Mouse (Mus musculus) cortical plate, adult 2 months (tissue): ENCODE data around the gene Camsap1. TPM values are rescaled to one million over a fixed set of nuclear protein-coding genes. Genes with fewer than 3 reads are reported as not detected.

Experiments used
- H3K27ac ChIP-seq: fragments of 200-500 bp; 2 replicates; pipeline ENCODE4 v1.5.1; 2012; ENCODE audit warnings: low read length, control low read depth, inconsistent platforms; ENCODE audit not compliant: insufficient read depth
- H3K4me1 ChIP-seq: fragments of 200-500 bp; 2 replicates; pipeline ENCODE4 v1.6.1; 2011; ENCODE audit warnings: low read length; ENCODE audit not compliant: control insufficient read depth, insufficient read depth
- H3K4me3 ChIP-seq: fragments of 200-500 bp; 2 replicates; pipeline ENCODE4 v1.5.1; 2011; ENCODE audit warnings: mild to moderate bottlenecking, low read length, control low read depth; ENCODE audit not compliant: insufficient read depth
- CTCF ChIP-seq: fragments of 200-500 bp; IDR thresholded peaks from 2 replicates; pipeline ENCODE4 v1.5.1; 2011; ENCODE audit warnings: mild to moderate bottlenecking, control low read depth, low read length; ENCODE audit not compliant: insufficient read depth; ENCODE audit errors: extremely low read depth
- POLR2A ChIP-seq: fragments of 200-500 bp; IDR thresholded peaks from 2 replicates; pipeline ENCODE4 v1.6.1; 2011; ENCODE audit warnings: mild to moderate bottlenecking, low read length, control low read depth; ENCODE audit not compliant: insufficient read depth; ENCODE audit errors: extremely low read depth
- polyA plus RNA-seq: library from polyadenylated mRNA; depleted of rRNA; stranded (reverse); fragments of >200 nt; gene quantifications from 2 replicates; pipeline ENCODE4 v1.2.3, GENCODE M21; 2012

The Camsap1 gene
- polyA plus RNA-seq, 1 experiment = 32.4 TPM

DNA sequence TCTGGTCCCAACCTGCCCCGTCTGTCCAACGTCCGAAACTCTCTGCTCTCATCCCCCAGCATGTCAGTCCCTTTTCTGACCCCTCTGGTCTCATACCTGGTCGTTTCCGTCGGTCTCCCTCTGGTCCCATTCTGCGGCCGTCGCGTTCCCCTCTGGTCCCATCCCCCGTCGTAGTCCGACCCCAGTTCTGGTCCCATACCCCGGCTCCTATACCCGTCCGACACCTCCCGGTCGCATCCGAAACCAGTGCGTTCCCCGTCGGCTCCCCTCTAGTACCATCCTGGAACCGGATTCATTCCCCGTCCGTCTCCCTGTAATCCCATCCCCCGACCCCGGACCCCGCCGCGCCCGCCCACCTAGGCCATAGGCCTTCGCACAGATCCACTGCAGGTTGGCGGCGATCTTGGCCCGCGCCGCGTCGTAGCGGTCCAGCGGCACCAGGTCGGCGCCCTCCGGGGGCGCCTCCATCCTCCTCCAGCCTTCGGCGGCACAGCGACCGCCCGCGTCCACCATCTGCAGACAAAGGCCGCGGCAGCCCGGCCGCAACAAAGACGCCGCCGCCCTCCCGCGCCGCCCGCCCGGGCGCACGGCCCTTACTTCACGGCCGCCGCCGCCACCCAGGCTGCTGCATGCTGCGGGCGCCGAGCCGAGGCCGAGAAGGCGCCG, 523 bp downstream of the Camsap1 start:
- no peak overlapping the region; the same call in 1 of the 2 replicates for H3K27ac ChIP-seq
- TF ChIP-seq POLR2A (no peak), CTCF (no peak)
- peak overlapping the region; percentile 68 for H3K4me3 ChIP-seq
- H3K4me1 ChIP-seq = peaks cover 19% of the 10 kb centered on the region

DNA sequence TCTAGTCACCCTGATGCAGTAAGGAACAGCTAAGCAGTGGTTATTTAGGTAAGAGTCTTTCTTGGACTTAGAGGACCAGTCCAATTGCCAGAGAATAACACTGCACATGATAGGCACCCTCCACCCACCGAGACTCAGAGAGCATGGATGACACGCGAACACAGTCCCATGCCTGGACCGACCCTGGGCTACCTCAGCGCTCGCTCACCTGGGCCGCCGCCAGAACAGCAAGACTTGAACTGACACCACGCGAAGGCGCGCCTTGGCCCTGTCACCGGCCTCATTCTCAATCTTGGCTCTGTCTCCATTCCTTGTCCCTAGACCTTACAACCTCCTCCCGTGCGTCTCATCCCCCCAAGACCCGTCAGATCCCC, 1.0 kb downstream of the Camsap1 start:
- H3K4me3 ChIP-seq = peak overlapping the region; percentile 68
- peaks cover 19% of the 10 kb centered on the region for H3K4me1 ChIP-seq
- no peak overlapping the region for H3K27ac ChIP-seq
- no peak for TF ChIP-seq CTCF
- no peak for TF ChIP-seq POLR2A

DNA sequence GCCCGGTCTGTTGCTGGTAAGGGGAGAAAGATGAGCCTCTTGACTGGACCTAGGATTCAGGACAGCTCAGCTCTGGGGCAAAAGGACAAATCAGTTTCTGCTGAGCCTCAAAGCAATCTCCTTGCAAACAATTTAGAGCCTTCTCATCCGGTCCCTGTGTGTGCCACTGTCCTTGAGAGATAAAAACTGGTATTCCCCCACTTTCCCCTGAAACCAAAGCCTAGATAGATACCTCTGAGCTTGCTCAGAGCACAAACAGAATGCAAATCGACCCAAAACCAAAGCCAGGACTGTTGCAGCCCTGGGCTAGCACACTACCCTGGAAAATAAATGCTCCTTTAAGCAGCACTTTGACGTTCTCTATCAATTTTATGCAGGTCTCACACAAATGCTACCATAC, 4.1 kb downstream of the Camsap1 start:
- TF ChIP-seq POLR2A (no peak), CTCF (no peak)
- H3K4me3 ChIP-seq = no peak overlapping the region
- no peak overlapping the region for H3K27ac ChIP-seq
- H3K4me1 ChIP-seq = peaks cover 15% of the 10 kb centered on the region

GRCm38 (mm10) chr2:25977587-25978239, 5.4 kb downstream of the Camsap1 start:
- Histone ChIP-seq H3K27ac (no peak overlapping the region), H3K4me3 (no peak overlapping the region), H3K4me1 (peaks cover 15% of the 10 kb centered on the region)
- TF ChIP-seq POLR2A (no peak), CTCF (no peak)

DNA sequence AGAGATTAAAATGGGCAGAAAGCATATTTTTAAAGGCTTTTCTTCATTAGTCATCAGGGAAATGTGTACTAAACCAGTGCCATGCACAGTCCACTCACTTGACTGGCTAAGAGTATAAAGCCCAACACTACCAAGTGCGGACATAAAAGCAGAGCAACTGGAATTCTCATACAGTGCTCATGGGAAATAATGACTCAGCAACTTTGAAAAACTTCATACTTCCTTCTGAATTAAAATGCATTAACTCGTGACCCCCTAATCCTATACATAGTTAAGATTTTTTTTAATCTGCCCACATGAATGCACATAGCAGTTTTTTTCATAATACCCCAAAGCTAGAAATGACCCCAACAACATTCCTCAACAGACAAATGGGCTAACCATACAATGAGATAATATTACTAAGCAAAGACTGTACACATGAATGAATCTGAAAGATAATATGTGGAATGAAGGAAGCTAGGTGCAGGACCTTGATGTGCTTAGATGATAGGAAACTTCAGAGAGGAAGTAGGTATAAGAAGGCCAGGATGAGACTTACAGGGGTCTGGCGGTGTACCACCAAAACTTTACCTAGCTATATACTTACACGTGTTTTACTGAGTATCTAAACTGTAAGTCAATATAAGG, 7.8 kb downstream of the Camsap1 start:
- peaks cover 16% of the 10 kb centered on the region for H3K4me1 ChIP-seq
- no peak overlapping the region for H3K27ac ChIP-seq
- H3K4me3 ChIP-seq = no peak overlapping the region
- TF ChIP-seq CTCF (no peak), POLR2A (no peak)

DNA sequence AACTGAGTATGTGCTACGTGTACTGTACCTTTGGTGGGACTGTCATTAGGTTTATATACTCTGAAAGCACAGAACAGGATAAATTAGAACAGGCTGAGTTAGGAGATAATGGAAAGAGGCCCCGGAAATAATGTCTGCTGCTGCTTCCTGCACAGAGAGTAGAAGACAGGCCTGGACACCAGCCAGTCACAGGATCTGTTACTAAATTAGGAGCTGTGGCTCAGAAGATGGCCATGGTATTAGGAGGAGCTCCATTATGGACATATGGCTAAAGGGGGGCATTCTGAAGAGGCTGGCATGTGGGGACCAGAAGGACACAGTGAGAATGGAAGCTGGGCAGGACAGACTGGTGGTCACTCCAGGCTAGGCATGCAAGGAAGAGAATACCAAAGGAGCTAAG, 12.7 kb downstream of the Camsap1 start:
- TF ChIP-seq CTCF = no peak
- no peak for TF ChIP-seq POLR2A
- Histone ChIP-seq H3K27ac (no peak overlapping the region), H3K4me3 (no peak overlapping the region), H3K4me1 (peaks cover 7% of the 10 kb centered on the region)

DNA sequence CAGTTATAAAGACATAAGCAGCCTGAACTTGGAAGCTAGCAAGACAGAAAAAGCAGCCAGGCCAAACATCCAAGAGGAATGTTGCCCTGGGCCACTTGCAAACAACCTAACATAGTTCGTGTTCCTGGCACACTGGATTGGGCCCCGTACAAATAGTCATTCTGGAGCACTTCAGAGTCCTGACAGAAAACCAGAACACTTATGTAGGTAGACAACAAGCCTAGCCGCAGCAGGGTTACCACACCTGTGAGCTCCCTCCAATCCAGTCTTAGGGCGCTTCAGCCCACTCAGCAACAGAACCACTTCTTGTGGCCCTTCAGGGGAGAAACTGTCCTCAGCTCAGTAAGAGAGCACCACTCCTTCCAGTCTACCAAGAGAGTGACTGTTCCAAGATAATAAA, 13.8 kb downstream of the Camsap1 start:
- no peak overlapping the region for H3K27ac ChIP-seq
- no peak overlapping the region for H3K4me3 ChIP-seq
- H3K4me1 ChIP-seq = peaks cover 7% of the 10 kb centered on the region
- TF ChIP-seq POLR2A = no peak
- TF ChIP-seq CTCF = no peak

DNA sequence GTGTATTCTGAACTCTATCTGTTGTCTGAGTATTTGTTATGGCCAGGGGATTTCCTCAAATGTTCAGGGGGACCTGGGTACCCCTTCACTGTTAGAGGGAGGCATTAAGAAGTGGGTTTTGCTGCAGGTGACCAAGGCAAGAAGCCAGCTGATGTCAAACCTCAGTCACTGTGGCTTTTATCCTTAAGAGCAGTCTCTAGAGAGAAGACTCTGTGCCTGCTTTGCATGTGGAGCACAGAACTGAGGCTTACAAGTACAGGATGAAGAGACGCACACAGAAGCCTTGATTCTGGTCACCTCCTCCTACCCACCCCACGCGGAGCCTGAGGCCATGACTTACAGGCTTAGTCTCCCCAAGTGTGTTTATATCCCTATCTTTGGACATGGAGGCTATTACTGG, 33.8 kb downstream of the Camsap1 start:
- no peak for TF ChIP-seq CTCF
- no peak for TF ChIP-seq POLR2A
- Histone ChIP-seq H3K27ac (no peak overlapping the region), H3K4me1 (no peaks in the 10 kb centered on the region), H3K4me3 (no peak overlapping the region)

DNA sequence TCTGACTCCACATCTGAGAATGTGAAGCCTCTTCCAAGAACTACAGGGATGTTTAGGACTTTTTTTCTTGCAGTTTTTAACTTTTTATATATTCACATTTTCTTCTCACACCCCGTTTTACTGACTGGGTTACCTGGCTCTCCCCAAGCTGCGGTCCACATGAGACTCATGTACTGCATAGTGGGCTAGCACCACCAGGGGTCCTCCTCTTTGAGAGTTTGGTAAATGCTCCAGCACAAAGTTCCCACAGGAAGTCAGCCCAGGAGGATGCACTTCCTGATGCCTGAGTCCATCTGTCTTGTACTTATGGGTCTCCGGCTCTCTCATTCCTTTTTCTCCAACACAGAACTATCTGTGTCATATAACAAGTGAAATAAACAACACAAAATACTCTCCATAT, 35.1 kb downstream of the Camsap1 start:
- TF ChIP-seq POLR2A (no peak), CTCF (no peak)
- no peak overlapping the region for H3K27ac ChIP-seq
- H3K4me3 ChIP-seq = no peak overlapping the region
- peaks cover 3% of the 10 kb centered on the region; the same call in 1 of the 2 replicates for H3K4me1 ChIP-seq

- TF ChIP-seq CTCF (no peak), POLR2A (no peak)
- Histone ChIP-seq H3K4me1 (peaks cover 3% of the 10 kb centered on the region; the same call in 1 of the 2 replicates), H3K4me3 (no peak overlapping the region), H3K27ac (no peak overlapping the region)
Measured at GRCm38 (mm10) chr2:25943822-25944221, 39.3 kb downstream of the Camsap1 start.
